Mouse (Mus musculus) midbrain, postnatal 0 days (tissue): Measurements from ENCODE around the gene Sh3pxd2a. TPM values are rescaled to one million over a fixed set of nuclear protein-coding genes. Genes with fewer than 3 reads are reported as not detected.

Source experiments
- ATAC-seq: fragments of 200-750 bp; cut with Nextera tagmentation; 2 replicates; pipeline ENCODE4 v1.8.0; 2017; ENCODE audit warnings: moderate number of reproducible peaks, mild to moderate bottlenecking, moderate TSS enrichment, moderate library complexity; ENCODE audit not compliant: low FRiP score
- DNase-seq: peaks from one replicate; pipeline ENCODE4 v3.0.0-alpha.2; 2015; ENCODE audit warnings: low spot score
- H3K27ac ChIP-seq: fragments of 300-500 bp; sonication (generic); 2 replicates; pipeline ENCODE4 v1.5.1; 2014; ENCODE audit warnings: low read depth, mild to moderate bottlenecking, low read length, mixed read lengths
- H3K27me3 ChIP-seq: fragments of 300-500 bp; sonication (generic); 2 replicates; pipeline ENCODE4 v1.6.1; 2014; ENCODE audit warnings: low read length, control low read depth, mixed read lengths; ENCODE audit not compliant: insufficient read depth
- H3K36me3 ChIP-seq: fragments of 300-500 bp; sonication (generic); 2 replicates; pipeline ENCODE4 v1.6.1; 2014; ENCODE audit warnings: low read length, control low read depth, mixed read lengths; ENCODE audit not compliant: insufficient read depth
- H3K4me1 ChIP-seq: fragments of 300-500 bp; sonication (generic); 2 replicates; pipeline ENCODE4 v1.6.1; 2014; ENCODE audit warnings: mild to moderate bottlenecking, control low read depth, antibody characterized with exemption, low read length, mixed read lengths; ENCODE audit not compliant: insufficient read depth
- H3K4me2 ChIP-seq: fragments of 300-500 bp; sonication (generic); 2 replicates; pipeline ENCODE4 v1.6.1; 2014; ENCODE audit warnings: low read depth, mild to moderate bottlenecking, low read length, mixed read lengths; ENCODE audit not compliant: poor library complexity, severe bottlenecking
- H3K4me3 ChIP-seq: fragments of 300-500 bp; sonication (generic); 2 replicates; pipeline ENCODE4 v1.5.1; 2014; ENCODE audit warnings: low read depth, mild to moderate bottlenecking, low read length, moderate library complexity
- H3K9ac ChIP-seq: fragments of 300-500 bp; sonication (generic); replicated peaks from 2 replicates; pipeline ENCODE4 v1.6.1; 2014; ENCODE audit warnings: mild to moderate bottlenecking, low read length, moderate library complexity, mixed read lengths; ENCODE audit not compliant: poor library complexity, severe bottlenecking
- H3K9me3 ChIP-seq: fragments of 300-500 bp; sonication (generic); 2 replicates; pipeline ENCODE4 v1.6.1; 2016; ENCODE audit warnings: low read length, control low read depth
- CTCF ChIP-seq: IDR thresholded peaks from 2 replicates; pipeline ENCODE4 v1.5.1; 2016; ENCODE audit warnings: antibody characterized with exemption, mild to moderate bottlenecking
- WGBS: fragments of 180-500 bp; shearing (Covaris S2); extraction: QIAGEN DNeasy Blood & Tissue Kit; methylation state at CpG from one replicate; pipeline ENCODE4 v1.1.7; 2014; 5-methylcytosine and 5-hydroxymethylcytosine counted together
- polyA plus RNA-seq: library from polyadenylated mRNA; unstranded; fragments of >200 nt; fragmentation: Nextera tagmentation; extraction: Ambion mirVana; gene quantifications from 2 replicates; pipeline ENCODE4 v1.2.1, GENCODE M21; 2015
- total RNA-seq: library from RNA; depleted of rRNA; stranded (reverse); fragments of >200 nt; gene quantifications from 2 replicates; pipeline ENCODE4 v1.2.3, GENCODE M21; 2014

Gene Sh3pxd2a
- total and polyA plus RNA-seq, 2 experiments from 2014 or later = 1.5 to 21.0 TPM

DNA sequence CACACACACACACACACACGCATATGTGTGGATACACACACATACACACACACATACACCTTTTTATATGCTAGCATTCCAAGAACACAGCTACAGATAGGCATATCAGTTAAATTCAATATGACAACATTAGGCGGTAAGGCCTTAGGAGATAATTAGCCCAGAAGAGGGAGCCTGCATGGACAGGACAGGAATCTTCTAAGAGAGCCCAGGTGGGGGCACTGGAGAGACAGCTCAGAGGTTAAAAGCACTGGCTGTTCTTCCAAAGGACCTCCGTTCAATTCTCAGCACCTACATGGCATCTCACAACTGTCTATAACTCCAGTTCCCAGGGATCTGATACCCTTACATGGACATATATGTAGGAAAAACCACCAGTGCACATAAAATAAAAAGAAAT is 103.3 kb downstream of the Sh3pxd2a start:
- no peaks in the 10 kb centered on the region for H3K4me1 ChIP-seq
- H3K4me3 ChIP-seq = no peak overlapping the region
- H3K9ac ChIP-seq = no peak overlapping the region
- peak; percentile 33 for TF ChIP-seq CTCF
- no peak overlapping the region for H3K4me2 ChIP-seq
- H3K9me3 ChIP-seq = no peaks in the 10 kb centered on the region
- no peak overlapping the region for H3K27ac ChIP-seq
- ATAC-seq = no peak
- 85% methylated on average over 3 of the region's 3 CpGs for WGBS
- no peak for DNase-seq
- H3K27me3 ChIP-seq = no peaks in the 10 kb centered on the region
- H3K36me3 ChIP-seq = no peaks in the 10 kb centered on the region

DNA sequence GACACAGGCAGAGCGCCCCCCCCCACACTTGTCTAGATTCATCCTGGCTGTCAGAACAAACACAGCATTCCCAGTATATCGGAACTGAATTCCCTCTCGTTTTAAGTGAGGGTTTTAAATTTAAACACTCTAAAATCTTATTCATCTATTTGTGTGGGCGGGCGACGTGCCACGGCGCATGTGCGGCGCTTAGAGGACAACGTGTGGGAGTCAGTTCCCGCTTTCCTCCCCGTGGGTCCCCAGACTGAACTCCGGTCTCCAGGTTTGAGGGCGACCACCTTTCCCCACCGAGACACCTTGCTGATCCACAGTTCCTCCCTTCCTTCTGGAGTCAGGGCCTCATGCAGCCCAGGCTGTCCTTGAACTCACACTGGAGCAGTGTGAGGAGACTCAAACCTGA is 104.2 kb downstream of the Sh3pxd2a start:
- Histone ChIP-seq H3K9ac (no peak overlapping the region), H3K4me2 (no peak overlapping the region), H3K4me1 (no peaks in the 10 kb centered on the region), H3K36me3 (no peaks in the 10 kb centered on the region), H3K27ac (no peak overlapping the region), H3K27me3 (no peaks in the 10 kb centered on the region), H3K4me3 (no peak overlapping the region), H3K9me3 (no peaks in the 10 kb centered on the region)
- 94% methylated on average over 16 of the region's 16 CpGs for WGBS
- no peak for DNase-seq
- no peak for ATAC-seq
- TF ChIP-seq CTCF = no peak

DNA sequence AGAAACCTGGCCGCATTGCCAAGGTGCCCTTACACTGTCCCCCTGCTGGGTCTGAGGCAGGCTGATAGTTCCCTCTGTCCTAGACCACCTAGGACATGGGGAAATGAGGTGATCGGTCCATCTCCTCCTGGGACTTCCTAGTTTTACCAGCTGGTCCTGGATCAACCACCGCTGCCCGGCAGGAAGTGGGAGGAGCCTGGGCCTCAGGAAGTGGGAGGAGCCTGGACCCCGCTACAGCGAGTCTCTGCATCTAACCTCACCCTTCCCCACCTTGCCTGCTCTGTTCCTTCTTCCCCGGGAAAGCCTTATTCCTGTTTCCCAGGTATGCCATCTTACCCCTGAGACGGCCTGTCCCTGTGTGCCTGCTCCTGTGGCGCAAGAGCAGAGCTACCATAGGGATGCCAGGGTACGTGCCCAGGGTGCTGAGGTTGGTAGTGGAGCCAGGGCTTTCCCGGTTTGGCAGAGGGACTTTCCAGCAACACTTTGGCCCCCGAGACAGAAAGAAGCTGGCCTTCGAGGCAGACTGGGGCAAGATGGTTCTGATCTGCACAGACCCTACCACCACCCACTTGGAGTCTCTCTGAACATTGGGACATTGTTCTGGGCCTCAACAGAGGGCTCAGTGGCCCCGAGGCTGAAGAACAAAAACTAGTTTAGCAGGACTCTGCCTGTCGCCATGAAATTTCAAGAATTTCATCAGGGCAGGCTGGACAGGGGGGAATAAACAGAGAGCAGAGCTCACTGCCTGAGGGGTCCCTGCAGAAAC is 104.9 kb downstream of the Sh3pxd2a start:
- DNase-seq (no peak), ATAC-seq (no peak)
- Histone ChIP-seq H3K4me2 (0 out of 2 replicates have a peak overlapping the region, but pooled peaks have one; percentile 15), H3K36me3 (no peaks in the 10 kb centered on the region), H3K27ac (no peak overlapping the region), H3K9ac (no peak overlapping the region), H3K4me3 (no peak overlapping the region), H3K27me3 (no peaks in the 10 kb centered on the region), H3K9me3 (no peaks in the 10 kb centered on the region), H3K4me1 (no peaks in the 10 kb centered on the region)
- WGBS = 56% methylated on average over 15 of the region's 15 CpGs
- no peak for TF ChIP-seq CTCF

DNA sequence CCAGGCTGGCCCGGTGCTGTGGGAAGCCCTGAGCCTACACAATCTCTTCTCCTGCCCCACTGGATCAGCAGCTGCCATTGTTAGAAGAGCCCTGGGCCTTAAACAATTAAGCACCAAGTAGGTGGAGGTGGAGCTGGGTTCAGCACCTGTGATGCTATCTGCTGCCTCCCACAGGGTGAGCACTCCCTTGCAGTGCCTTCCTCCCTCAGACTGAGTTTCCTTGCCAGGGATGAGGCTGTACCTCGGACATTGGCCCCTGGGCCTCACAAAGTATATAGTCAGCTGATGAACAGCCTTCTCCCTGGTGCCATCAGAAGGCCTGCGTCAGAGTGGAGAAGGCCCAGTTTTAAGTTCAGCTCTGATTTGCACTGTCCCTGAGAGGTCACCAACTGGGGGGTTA is 106.9 kb downstream of the Sh3pxd2a start:
- DNase-seq = no peak
- no peak overlapping the region for H3K9ac ChIP-seq
- H3K27ac ChIP-seq = no peak overlapping the region; the same call in 1 of the 2 replicates
- no peak for TF ChIP-seq CTCF
- H3K4me3 ChIP-seq = no peak overlapping the region
- no peaks in the 10 kb centered on the region for H3K9me3 ChIP-seq
- no peaks in the 10 kb centered on the region for H3K4me1 ChIP-seq
- H3K4me2 ChIP-seq = no peak overlapping the region
- no peaks in the 10 kb centered on the region for H3K36me3 ChIP-seq
- no peaks in the 10 kb centered on the region for H3K27me3 ChIP-seq
- 72% methylated on average over 3 of the region's 3 CpGs for WGBS
- ATAC-seq = no peak

DNA sequence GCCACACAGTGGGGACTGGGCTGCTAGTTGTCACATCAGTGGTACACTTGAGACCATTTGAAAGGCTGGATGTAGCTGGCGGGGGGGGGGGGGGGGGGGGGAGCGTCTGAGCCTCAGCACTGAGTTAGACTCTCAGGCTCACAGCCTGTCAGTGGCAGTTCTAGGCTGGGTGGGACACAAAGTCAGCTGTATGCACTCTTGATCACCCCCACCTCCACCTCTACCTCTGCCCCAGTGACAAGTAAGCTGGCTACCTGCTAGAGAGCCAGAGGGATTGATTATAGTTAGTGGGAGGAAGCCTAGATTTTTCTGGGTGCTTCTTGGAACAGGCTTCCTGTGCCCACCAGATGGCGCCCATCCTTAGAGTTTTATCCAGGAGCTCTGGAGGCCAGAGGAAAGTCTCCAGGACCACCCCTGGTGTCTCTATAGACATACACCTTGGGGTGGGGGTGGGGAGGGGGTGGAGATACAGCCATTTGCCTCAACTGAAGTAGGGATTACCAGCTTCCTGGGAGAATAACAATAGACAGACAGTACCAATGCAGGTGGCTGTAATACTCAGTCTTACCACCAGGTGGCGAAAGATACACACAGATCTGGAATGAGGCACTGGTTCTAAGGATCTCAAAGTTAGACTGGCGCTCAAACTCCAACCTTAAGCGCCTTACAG is 107.9 kb downstream of the Sh3pxd2a start:
- ATAC-seq (peak; percentile 61), DNase-seq (peak; percentile 84)
- Histone ChIP-seq H3K9ac (no peak overlapping the region), H3K27ac (no peak overlapping the region), H3K4me2 (no peak overlapping the region), H3K4me3 (no peak overlapping the region), H3K9me3 (no peaks in the 10 kb centered on the region), H3K36me3 (no peaks in the 10 kb centered on the region), H3K27me3 (no peaks in the 10 kb centered on the region), H3K4me1 (no peaks in the 10 kb centered on the region)
- TF ChIP-seq CTCF = peak; percentile 91
- 13% methylated on average over 6 of the region's 6 CpGs for WGBS

DNA sequence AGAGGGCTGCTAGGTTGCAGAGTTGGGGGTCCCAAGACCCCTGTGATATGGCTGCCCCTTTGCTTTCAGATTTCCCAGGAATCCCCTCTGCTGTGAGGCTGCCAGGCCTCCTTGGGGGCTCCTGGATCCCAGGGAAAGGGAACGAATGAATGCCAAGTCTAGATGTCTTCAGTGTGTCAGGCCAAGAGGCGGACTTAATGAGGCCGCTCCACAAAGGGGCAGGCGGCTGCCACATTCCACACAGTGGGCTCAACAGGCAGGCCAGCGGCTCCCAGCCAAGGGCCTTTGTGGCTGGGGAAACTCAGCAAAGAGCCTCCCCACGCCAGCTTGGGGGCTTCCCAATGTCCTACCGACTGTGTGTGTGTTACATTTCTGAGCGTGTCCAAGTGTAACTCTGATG is 109.7 kb downstream of the Sh3pxd2a start:
- Histone ChIP-seq H3K4me2 (no peak overlapping the region), H3K4me3 (no peak overlapping the region), H3K36me3 (no peaks in the 10 kb centered on the region), H3K27me3 (no peaks in the 10 kb centered on the region), H3K9me3 (no peaks in the 10 kb centered on the region), H3K4me1 (no peaks in the 10 kb centered on the region), H3K27ac (no peak overlapping the region), H3K9ac (no peak overlapping the region)
- 31% methylated on average over 8 of the region's 8 CpGs for WGBS
- ATAC-seq (no peak), DNase-seq (peak; percentile 83)
- no peak for TF ChIP-seq CTCF
